Mouse (Mus musculus): ENCODE data around the gene Polr2l. TPM values are rescaled to one million over a fixed set of nuclear protein-coding genes. Genes with fewer than 3 reads are reported as not detected.

Gene Polr2l
- polyA plus RNA-seq, 1 experiment = 5.0 TPM

- no peak for TF ChIP-seq POLR2A (IDR thresholded peaks at IDR 0.05; ENCODE audit: borderline replicate concordance, low read depth, low read length)
- no peak for TF ChIP-seq CTCF (IDR thresholded peaks at IDR 0.05; ENCODE audit: low read depth, low read length)
- H3K27ac ChIP-seq (ENCODE audit: insufficient read depth, low read depth, low read length) = no peak overlapping the region
- no peak overlapping the region for H3K4me3 ChIP-seq (ENCODE audit: insufficient read depth, low read length)
- H3K4me1 ChIP-seq (ENCODE audit: control insufficient read depth, insufficient read depth, low read length) = peaks cover 36% of the 10 kb centered on the region
Measured at GRCm38 (mm10) chr7:141486239-141486638, 11.3 kb upstream of the Polr2l start.

DNA sequence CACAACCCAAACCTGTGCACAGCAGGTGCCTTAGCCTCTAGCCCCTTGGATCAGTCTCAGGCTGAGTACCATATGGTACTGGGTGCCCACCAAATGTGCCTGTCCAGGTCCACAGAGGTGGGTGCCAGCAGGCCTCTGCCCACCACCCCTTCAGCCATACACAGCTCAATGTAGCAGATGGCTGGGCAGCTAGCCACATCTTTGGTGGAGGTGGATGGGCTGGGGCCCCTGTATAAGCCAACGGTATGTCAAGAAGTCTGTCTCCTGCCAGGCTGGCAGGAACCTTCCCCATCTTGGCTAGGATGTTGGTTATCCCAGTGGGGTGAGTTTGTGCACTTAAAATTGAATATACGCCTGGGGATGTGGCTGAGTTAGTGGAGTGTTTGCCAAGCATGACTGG lies 10.7 kb upstream of the Polr2l start:
- H3K4me3 ChIP-seq (ENCODE audit: insufficient read depth, low read length) = no peak overlapping the region
- no peak for TF ChIP-seq POLR2A (IDR thresholded peaks at IDR 0.05; ENCODE audit: borderline replicate concordance, low read depth, low read length)
- TF ChIP-seq CTCF (IDR thresholded peaks at IDR 0.05; ENCODE audit: low read depth, low read length) = no peak
- no peak overlapping the region for H3K27ac ChIP-seq (ENCODE audit: insufficient read depth, low read depth, low read length)
- peaks cover 35% of the 10 kb centered on the region for H3K4me1 ChIP-seq (ENCODE audit: control insufficient read depth, insufficient read depth, low read length)

DNA sequence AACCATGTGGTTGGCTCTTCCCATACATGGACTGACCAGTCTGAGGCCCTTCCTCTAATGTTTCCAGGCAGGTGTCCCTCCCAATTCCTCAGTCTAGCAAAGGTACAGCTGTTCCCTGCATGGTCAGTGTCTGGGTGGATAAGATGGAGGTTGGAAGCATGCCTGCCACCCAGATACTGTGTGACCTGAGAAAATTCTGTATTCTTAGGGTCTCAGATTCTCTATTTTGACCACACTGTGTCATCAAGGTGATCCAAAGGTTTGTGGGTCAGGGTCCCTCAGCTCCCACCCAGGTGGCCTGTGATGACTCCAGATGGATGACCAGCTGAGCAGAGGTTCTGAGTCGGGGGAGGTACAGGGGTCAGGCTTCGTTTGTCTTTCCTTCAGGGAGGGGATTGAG lies 10.3 kb upstream of the Polr2l start:
- TF ChIP-seq POLR2A (IDR thresholded peaks at IDR 0.05; ENCODE audit: borderline replicate concordance, low read depth, low read length) (no peak), CTCF (IDR thresholded peaks at IDR 0.05; ENCODE audit: low read depth, low read length) (no peak)
- H3K4me1 ChIP-seq (ENCODE audit: control insufficient read depth, insufficient read depth, low read length) = peaks cover 35% of the 10 kb centered on the region

DNA sequence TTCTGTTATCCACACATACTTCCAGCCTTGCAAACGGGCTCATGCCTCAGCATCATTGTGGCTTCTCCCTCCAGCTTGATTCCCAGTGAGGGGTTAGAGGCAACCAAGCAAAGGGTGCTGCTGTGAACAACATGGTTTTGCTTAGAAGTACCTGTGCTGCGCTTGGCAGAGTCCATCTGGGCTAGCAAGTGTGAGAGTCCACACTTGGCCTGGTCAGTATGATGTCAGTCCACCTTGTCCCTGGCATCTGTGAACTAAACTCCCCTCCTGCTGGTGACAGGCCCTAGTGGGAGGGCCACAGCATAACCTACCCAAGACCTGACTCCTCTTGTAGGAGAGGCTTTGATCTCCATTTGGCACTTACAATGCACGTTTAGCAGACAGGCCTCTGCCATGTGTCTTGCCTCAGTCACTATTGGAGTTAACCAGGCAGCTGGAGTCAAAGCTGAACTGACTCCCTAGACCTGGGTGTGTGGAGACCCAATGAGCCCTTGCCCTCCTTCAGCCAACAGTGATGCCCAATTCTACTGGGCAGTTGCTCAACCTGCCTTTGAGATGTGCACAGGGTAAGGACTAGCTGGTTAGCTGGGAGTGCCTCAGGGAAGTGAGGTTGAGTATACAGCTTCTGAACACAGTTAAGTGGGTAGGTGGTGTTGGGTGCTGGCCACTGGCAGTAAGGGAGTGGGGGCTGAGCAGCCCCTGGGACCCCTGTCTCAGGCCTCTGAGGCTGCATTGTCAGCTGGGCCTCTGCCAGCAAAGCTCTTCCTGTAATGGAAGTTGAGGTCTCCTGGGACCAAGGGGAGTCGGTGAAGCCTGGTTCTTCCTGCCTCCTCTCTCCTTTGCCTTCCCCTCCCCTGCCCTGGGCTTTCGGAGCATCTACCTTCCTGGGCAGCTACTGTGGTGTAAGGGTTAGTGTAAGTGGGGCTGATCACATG lies 9.5 kb upstream of the Polr2l start:
- H3K4me1 ChIP-seq (ENCODE audit: control insufficient read depth, insufficient read depth, low read length) = peaks cover 31% of the 10 kb centered on the region
- no peak for TF ChIP-seq POLR2A (IDR thresholded peaks at IDR 0.05; ENCODE audit: borderline replicate concordance, low read depth, low read length)
- TF ChIP-seq CTCF (IDR thresholded peaks at IDR 0.05; ENCODE audit: low read depth, low read length) = no peak

More for the DNA sequence above, 10.3 kb upstream of the Polr2l start:
- H3K4me3 ChIP-seq (ENCODE audit: insufficient read depth, low read length) = no peak overlapping the region
- H3K27ac ChIP-seq (ENCODE audit: insufficient read depth, low read depth, low read length) = no peak overlapping the region

GRCm38 (mm10) chr7:141483114-141483653 lies 8.3 kb upstream of the Polr2l start:
- Histone ChIP-seq H3K27ac (ENCODE audit: insufficient read depth, low read depth, low read length) (no peak overlapping the region), H3K4me1 (ENCODE audit: control insufficient read depth, insufficient read depth, low read length) (peaks cover 29% of the 10 kb centered on the region), H3K4me3 (ENCODE audit: insufficient read depth, low read length) (no peak overlapping the region)
- TF ChIP-seq POLR2A (IDR thresholded peaks at IDR 0.05; ENCODE audit: borderline replicate concordance, low read depth, low read length) (no peak), CTCF (IDR thresholded peaks at IDR 0.05; ENCODE audit: low read depth, low read length) (no peak)

More for the DNA sequence above, 9.5 kb upstream of the Polr2l start:
- H3K4me3 ChIP-seq (ENCODE audit: insufficient read depth, low read length) = no peak overlapping the region
- H3K27ac ChIP-seq (ENCODE audit: insufficient read depth, low read depth, low read length) = no peak overlapping the region

DNA sequence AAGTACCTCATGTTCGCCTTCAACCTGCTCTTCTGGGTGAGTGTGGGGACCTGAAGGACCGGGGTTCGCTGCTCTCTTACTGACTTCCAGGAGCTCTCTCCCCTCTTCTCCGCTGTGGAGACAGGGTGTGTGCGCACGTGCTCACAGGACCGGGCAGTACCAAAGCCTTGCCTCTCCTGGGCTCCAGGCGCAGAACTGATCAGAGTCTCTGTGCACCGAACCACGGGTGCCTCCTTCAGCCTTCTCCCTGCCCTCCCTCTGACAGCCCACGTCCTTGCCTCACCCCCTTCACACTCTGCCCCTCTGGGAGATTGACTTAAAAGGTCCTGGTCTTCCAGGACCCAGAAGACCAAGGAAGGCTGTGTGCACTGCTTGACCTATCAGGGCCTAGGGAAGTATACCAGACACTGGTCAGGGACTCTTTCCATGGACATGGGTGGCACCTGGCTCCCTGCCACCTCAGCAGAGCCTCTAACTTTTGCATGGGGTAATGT lies 7.6 kb upstream of the Polr2l start:
- no peak for TF ChIP-seq POLR2A (IDR thresholded peaks at IDR 0.05; ENCODE audit: borderline replicate concordance, low read depth, low read length)
- no peak for TF ChIP-seq CTCF (IDR thresholded peaks at IDR 0.05; ENCODE audit: low read depth, low read length)
- Histone ChIP-seq H3K27ac (ENCODE audit: insufficient read depth, low read depth, low read length) (no peak overlapping the region), H3K4me3 (ENCODE audit: insufficient read depth, low read length) (no peak overlapping the region), H3K4me1 (ENCODE audit: control insufficient read depth, insufficient read depth, low read length) (peaks cover 29% of the 10 kb centered on the region)

DNA sequence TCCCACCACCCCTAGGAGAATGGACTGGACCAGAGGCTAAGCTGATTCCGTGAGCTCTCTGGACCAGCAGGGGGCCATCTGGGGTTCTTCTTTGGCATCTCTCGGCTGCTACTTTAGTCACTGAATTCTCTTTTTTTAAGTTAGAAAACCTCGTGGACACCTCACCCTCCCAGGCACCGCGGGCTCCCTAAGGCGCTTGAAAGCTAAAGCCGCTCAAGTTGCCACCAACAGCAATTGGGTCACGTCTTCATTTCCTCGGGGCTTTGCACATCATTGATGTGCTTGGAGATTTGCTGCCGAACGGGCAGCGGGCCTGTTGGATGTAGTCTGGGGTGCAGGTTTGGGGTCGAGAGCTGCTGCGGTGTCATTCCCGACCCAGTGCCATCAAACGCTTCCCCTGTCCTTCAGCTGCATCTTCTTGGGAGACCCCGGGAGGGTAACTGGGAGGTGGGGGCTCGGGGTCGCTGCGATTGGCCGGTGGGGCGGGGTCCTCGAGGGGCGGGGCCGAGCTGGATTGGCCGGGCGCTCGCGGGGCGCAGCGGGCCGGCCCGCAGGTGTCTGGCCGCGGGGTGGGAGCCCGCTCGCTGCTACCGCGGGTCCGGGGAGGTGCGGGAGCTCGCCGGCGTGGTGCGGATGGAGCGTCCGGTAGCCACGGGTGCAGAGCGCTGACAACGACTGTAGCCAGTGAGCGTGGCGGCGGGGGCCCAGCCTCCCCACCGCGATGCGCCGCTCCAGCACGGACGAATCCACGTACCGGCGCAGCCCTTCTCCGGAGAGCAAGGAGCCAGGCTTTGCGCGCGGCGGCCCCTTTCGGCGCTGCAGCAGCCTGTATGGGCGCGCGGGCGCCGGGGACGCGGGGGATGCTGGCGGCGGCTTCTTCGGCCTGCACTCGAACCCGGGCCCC lies 6.8 kb upstream of the Polr2l start:
- H3K27ac ChIP-seq (ENCODE audit: insufficient read depth, low read depth, low read length) = no peak overlapping the region
- TF ChIP-seq CTCF (IDR thresholded peaks at IDR 0.05; ENCODE audit: low read depth, low read length) (no peak), POLR2A (IDR thresholded peaks at IDR 0.05; ENCODE audit: borderline replicate concordance, low read depth, low read length) (no peak)
- H3K4me3 ChIP-seq (ENCODE audit: insufficient read depth, low read length) = no peak overlapping the region
- H3K4me1 ChIP-seq (ENCODE audit: control insufficient read depth, insufficient read depth, low read length) = peaks cover 25% of the 10 kb centered on the region

DNA sequence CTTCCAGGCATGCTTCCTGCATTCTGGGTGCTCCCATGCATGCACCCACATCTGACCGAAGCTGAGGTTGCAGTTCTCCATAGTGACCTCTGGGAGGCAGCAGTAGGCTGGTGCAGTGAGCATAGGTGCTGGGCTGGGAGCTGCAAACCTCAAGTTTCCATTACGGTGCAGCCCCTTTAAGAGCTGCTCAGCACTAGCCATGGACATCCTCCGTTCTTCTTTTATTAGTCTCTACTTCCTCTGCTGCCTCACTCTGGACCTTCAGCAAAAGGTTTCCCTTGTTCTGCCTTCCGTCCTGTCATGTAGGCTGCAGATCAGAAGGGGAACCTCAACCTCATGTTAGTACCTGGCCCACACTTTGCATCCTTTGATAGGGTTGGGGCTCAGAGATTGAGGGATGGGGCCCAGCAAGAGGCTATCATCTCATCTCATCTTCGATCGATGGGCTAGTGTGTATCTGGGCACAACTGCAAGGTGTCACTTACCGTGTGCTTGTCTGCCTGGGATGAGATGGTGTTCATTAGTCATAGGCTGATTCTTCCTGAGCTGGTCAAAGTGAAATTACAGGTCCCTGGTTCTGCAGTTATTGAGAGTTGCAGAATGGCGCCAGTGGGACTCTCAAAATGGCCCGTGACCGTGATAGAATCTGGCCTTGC lies 6.0 kb upstream of the Polr2l start:
- TF ChIP-seq CTCF (IDR thresholded peaks at IDR 0.05; ENCODE audit: low read depth, low read length) (peak; percentile 78), POLR2A (IDR thresholded peaks at IDR 0.05; ENCODE audit: borderline replicate concordance, low read depth, low read length) (no peak)
- no peak overlapping the region for H3K27ac ChIP-seq (ENCODE audit: insufficient read depth, low read depth, low read length)
- peaks cover 25% of the 10 kb centered on the region for H3K4me1 ChIP-seq (ENCODE audit: control insufficient read depth, insufficient read depth, low read length)
- 0 out of 2 replicates have a peak overlapping the region, but pooled peaks have one; percentile 4 for H3K4me3 ChIP-seq (ENCODE audit: insufficient read depth, low read length)

DNA sequence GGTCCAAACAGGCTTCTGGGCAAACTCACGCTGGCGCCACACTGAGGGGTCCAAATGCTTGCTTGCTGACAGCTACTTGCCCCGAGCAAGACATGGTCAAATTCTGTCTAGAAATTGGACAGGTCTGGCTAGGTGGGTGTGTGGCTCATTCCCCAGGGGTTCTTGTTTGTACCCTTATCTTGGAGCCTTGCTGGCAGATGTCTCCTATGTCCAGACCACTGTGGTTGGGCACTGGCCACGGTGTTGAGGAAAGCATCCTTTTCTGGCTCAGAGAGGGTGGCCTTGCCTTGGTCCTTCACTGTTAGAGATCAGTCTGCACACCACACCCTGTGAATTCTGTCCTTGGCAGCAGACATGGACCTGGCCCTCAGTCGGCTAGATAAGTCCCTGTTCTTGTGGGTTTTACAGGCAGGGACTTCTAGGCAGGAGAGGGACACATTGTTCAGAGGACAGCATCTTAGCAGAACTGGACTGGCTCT lies 3.4 kb upstream of the Polr2l start:
- Histone ChIP-seq H3K4me1 (ENCODE audit: control insufficient read depth, insufficient read depth, low read length) (peaks cover 32% of the 10 kb centered on the region), H3K4me3 (ENCODE audit: insufficient read depth, low read length) (no peak overlapping the region), H3K27ac (ENCODE audit: insufficient read depth, low read depth, low read length) (no peak overlapping the region)
- TF ChIP-seq POLR2A (IDR thresholded peaks at IDR 0.05; ENCODE audit: borderline replicate concordance, low read depth, low read length) (no peak), CTCF (IDR thresholded peaks at IDR 0.05; ENCODE audit: low read depth, low read length) (no peak)
